Mouse (Mus musculus) lung, postnatal 10 days (tissue): ENCODE data around the gene Rad54l2.
A peak's percentile ranks its signal among the peaks of the same experiment; 100 is the strongest.

ENCODE experiments used
- DNase-seq: peaks from one replicate; pipeline ENCODE4 v3.0.0; 2021

Rad54l2 gene

GRCm38 (mm10) chr9:106673860-106674259, 115.1 kb downstream of the Rad54l2 start:
- no peak for DNase-seq

- no peak for DNase-seq
Measured at GRCm38 (mm10) chr9:106664856-106665255, 124.1 kb downstream of the Rad54l2 start.

GRCm38 (mm10) chr9:106664433-106664832, 124.6 kb downstream of the Rad54l2 start:
- no peak for DNase-seq

- DNase-seq = no peak
Measured at GRCm38 (mm10) chr9:106663200-106663599, 125.8 kb downstream of the Rad54l2 start.

- DNase-seq = no peak
Measured at GRCm38 (mm10) chr9:106659935-106660334, 129.1 kb downstream of the Rad54l2 start.

- DNase-seq = no peak
Measured at GRCm38 (mm10) chr9:106659441-106659840, 129.6 kb downstream of the Rad54l2 start.

GRCm38 (mm10) chr9:106657592-106657991, 131.4 kb downstream of the Rad54l2 start:
- no peak for DNase-seq

- DNase-seq = no peak
Measured at GRCm38 (mm10) chr9:106656820-106657219, 132.2 kb downstream of the Rad54l2 start.

- peak; percentile 79 for DNase-seq
Measured at GRCm38 (mm10) chr9:106655884-106656720, 132.9 kb downstream of the Rad54l2 start, which contains the start of gene Grm2. Grm2 (minus strand) TSS chr9:106656082.

GRCm38 (mm10) chr9:106652720-106653119, 136.3 kb downstream of the Rad54l2 start:
- no peak for DNase-seq

- no peak for DNase-seq
Measured at GRCm38 (mm10) chr9:106647226-106647625, 141.8 kb downstream of the Rad54l2 start.

GRCm38 (mm10) chr9:106645684-106646271, 143.2 kb downstream of the Rad54l2 start:
- no peak for DNase-seq

GRCm38 (mm10) chr9:106643787-106644186, 145.2 kb downstream of the Rad54l2 start:
- DNase-seq = no peak

- peak; percentile 82 for DNase-seq
Measured at GRCm38 (mm10) chr9:106643128-106643527, 145.9 kb downstream of the Rad54l2 start.

- no peak for DNase-seq
Measured at GRCm38 (mm10) chr9:106641346-106641745, 147.6 kb downstream of the Rad54l2 start.

GRCm38 (mm10) chr9:106638154-106638553, 150.8 kb downstream of the Rad54l2 start:
- no peak for DNase-seq
